Mouse (Mus musculus): ENCODE results near the gene Drc3. TPM values are rescaled to one million over a fixed set of nuclear protein-coding genes. Genes with fewer than 3 reads are reported as not detected.
A peak's percentile ranks its signal among the peaks of the same experiment; 100 is the strongest.

Drc3 gene
- 1.7 and 1.8 TPM in 2 replicates for polyA plus RNA-seq (2016; fragmentation: Nextera tagmentation; extraction: Ambion mirVana)

GRCm38 (mm10) chr11:60352559-60353411 lies at the start of gene Drc3, which contains the start of gene Tom1l2:
Gene Drc3 (plus strand): TSS chr11:60353329.
Gene Tom1l2 (minus strand): TSS chr11:60352905.
- WGBS = under 1% methylated on average over 57 of the region's 57 CpGs
- no peaks in the 10 kb centered on the region for H3K9me3 ChIP-seq (replicated peaks)
- peak; percentile 100 for DNase-seq (ENCODE audit: low spot score)
- peaks cover 23% of the 10 kb centered on the region for H3K4me1 ChIP-seq
- H3K36me3 ChIP-seq = no peaks in the 10 kb centered on the region
- peak within 1 kb of the TSS; percentile 72 for H3K4me3 ChIP-seq
- no peaks in the 10 kb centered on the region for H3K27me3 ChIP-seq (ENCODE audit: low read depth, poor library complexity, severe bottlenecking)
- H3K27ac ChIP-seq (replicated peaks) = peak within 1 kb of the TSS; percentile 79

DNA sequence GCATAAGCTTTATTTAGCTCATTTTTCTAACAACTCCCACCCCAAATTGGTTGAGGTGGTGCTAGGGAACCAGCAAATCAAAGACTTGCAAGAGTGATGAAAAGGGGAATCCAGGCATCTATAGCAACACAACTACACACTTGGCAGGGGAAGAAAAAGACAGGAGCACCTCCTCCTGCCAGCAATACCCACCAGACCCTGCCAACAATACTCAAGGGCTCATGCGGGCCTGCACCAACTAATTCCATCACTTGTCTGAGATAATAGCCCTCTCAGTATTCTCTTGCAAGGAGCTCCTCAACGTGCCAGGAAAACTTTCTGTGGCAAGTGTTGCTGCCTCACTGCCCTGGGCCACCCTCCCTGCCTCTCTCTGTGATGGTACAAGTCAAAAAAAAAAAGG lies 49.6 kb upstream of the Drc3 start:
- H3K27me3 ChIP-seq (ENCODE audit: low read depth, poor library complexity, severe bottlenecking) = no peaks in the 10 kb centered on the region
- 86% methylated on average over 2 of the region's 2 CpGs for WGBS
- no peak overlapping the region for H3K4me3 ChIP-seq
- peaks cover 25% of the 10 kb centered on the region for H3K4me1 ChIP-seq
- H3K36me3 ChIP-seq = no peaks in the 10 kb centered on the region
- DNase-seq (ENCODE audit: low spot score) = no peak
- no peaks in the 10 kb centered on the region for H3K9me3 ChIP-seq (replicated peaks)
- no peak overlapping the region for H3K27ac ChIP-seq (replicated peaks)

DNA sequence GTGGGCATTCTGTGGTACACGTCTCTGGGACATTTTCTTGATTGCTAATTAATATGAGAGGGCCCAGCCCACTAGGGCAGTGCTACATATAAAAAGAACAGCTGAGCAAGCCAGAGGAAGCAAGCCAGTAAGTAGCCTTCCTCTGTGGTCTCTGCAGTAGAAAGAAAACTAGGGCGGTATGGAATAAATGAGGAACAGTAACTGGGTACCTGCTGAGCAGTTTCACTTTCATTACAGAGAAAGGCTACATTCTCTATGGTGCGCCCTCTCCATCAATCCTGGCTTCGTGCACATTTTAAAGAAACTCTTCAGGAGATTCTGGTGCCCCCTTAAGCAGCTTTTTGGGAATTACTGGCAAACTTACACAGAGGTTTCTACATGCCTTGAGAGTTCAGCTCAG lies 47.5 kb upstream of the Drc3 start:
- H3K27me3 ChIP-seq (ENCODE audit: low read depth, poor library complexity, severe bottlenecking) = no peaks in the 10 kb centered on the region
- H3K36me3 ChIP-seq = no peaks in the 10 kb centered on the region
- H3K9me3 ChIP-seq (replicated peaks) = no peaks in the 10 kb centered on the region
- H3K27ac ChIP-seq (replicated peaks) = no peak overlapping the region
- no peak overlapping the region for H3K4me3 ChIP-seq
- H3K4me1 ChIP-seq = peaks cover 26% of the 10 kb centered on the region
- DNase-seq (ENCODE audit: low spot score) = no peak
- WGBS = 71% methylated on average over 4 of the region's 4 CpGs

- 57% methylated on average over 4 of the region's 4 CpGs for WGBS
- H3K4me1 ChIP-seq = peaks cover 26% of the 10 kb centered on the region
- H3K27me3 ChIP-seq (ENCODE audit: low read depth, poor library complexity, severe bottlenecking) = no peaks in the 10 kb centered on the region
- no peaks in the 10 kb centered on the region for H3K36me3 ChIP-seq
- H3K27ac ChIP-seq (replicated peaks) = no peak overlapping the region
- no peaks in the 10 kb centered on the region for H3K9me3 ChIP-seq (replicated peaks)
- peak; percentile 40 for DNase-seq (ENCODE audit: low spot score)
- no peak overlapping the region for H3K4me3 ChIP-seq
Measured at GRCm38 (mm10) chr11:60306834-60307233, 46.3 kb upstream of the Drc3 start.

GRCm38 (mm10) chr11:60307375-60307825 lies 45.7 kb upstream of the Drc3 start:
- Histone ChIP-seq H3K36me3 (no peaks in the 10 kb centered on the region), H3K9me3 (replicated peaks) (no peaks in the 10 kb centered on the region), H3K4me3 (no peak overlapping the region), H3K27ac (replicated peaks) (no peak overlapping the region), H3K27me3 (ENCODE audit: low read depth, poor library complexity, severe bottlenecking) (no peaks in the 10 kb centered on the region), H3K4me1 (peaks cover 26% of the 10 kb centered on the region)
- DNase-seq (ENCODE audit: low spot score) = no peak
- WGBS = 89% methylated on average over 2 of the region's 2 CpGs

- no peaks in the 10 kb centered on the region for H3K36me3 ChIP-seq
- peaks cover 26% of the 10 kb centered on the region for H3K4me1 ChIP-seq
- DNase-seq (ENCODE audit: low spot score) = no peak
- no peaks in the 10 kb centered on the region for H3K9me3 ChIP-seq (replicated peaks)
- 82% methylated on average over 2 of the region's 2 CpGs for WGBS
- no peaks in the 10 kb centered on the region for H3K27me3 ChIP-seq (ENCODE audit: low read depth, poor library complexity, severe bottlenecking)
- H3K27ac ChIP-seq (replicated peaks) = no peak overlapping the region
- no peak overlapping the region for H3K4me3 ChIP-seq
Measured at GRCm38 (mm10) chr11:60308061-60308460, 45.1 kb upstream of the Drc3 start.

- 86% methylated on average over 12 of the region's 12 CpGs for WGBS
Measured at GRCm38 (mm10) chr11:60308506-60309116, 44.5 kb upstream of the Drc3 start.

DNA sequence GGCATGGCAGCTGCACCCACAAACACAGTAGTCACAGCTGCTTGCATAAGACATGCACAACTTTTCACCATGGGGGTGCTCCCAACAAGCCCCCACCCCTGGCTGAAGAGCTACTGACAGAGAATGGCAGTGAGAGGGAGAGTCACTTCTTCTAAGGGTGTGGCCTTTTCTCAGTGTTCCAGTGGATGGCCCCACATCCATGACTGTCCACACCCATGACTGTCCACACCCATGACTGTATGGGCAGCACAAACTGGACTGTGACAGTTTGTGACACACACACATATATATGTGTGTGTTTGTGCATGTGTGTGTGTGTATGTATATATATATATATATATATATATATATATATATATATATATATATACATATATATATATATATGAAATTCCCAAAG lies 43.3 kb upstream of the Drc3 start:
- H3K9me3 ChIP-seq (replicated peaks) = no peaks in the 10 kb centered on the region
- H3K27ac ChIP-seq (replicated peaks) = no peak overlapping the region
- H3K36me3 ChIP-seq = no peaks in the 10 kb centered on the region
- H3K4me3 ChIP-seq = no peak overlapping the region
- H3K4me1 ChIP-seq = peaks cover 26% of the 10 kb centered on the region
- no peaks in the 10 kb centered on the region for H3K27me3 ChIP-seq (ENCODE audit: low read depth, poor library complexity, severe bottlenecking)
- no peak for DNase-seq (ENCODE audit: low spot score)

More at GRCm38 (mm10) chr11:60308506-60309116, 44.5 kb upstream of the Drc3 start:
- H3K4me3 ChIP-seq = no peak overlapping the region
- no peaks in the 10 kb centered on the region for H3K36me3 ChIP-seq
- no peaks in the 10 kb centered on the region for H3K27me3 ChIP-seq (ENCODE audit: low read depth, poor library complexity, severe bottlenecking)
- peaks cover 26% of the 10 kb centered on the region for H3K4me1 ChIP-seq
- no peak overlapping the region for H3K27ac ChIP-seq (replicated peaks)
- H3K9me3 ChIP-seq (replicated peaks) = no peaks in the 10 kb centered on the region
- DNase-seq (ENCODE audit: low spot score) = no peak

GRCm38 (mm10) chr11:60311025-60311854 lies 41.9 kb upstream of the Drc3 start:
- Histone ChIP-seq H3K27ac (replicated peaks) (peak overlapping the region; percentile 79), H3K4me1 (peaks cover 26% of the 10 kb centered on the region), H3K9me3 (replicated peaks) (no peaks in the 10 kb centered on the region), H3K36me3 (no peaks in the 10 kb centered on the region), H3K27me3 (ENCODE audit: low read depth, poor library complexity, severe bottlenecking) (no peaks in the 10 kb centered on the region), H3K4me3 (peak overlapping the region; percentile 3; the same call in 1 of the 2 replicates)
- WGBS = 16% methylated on average over 8 of the region's 8 CpGs
- peak; percentile 31 for DNase-seq (ENCODE audit: low spot score)

GRCm38 (mm10) chr11:60316250-60316649 lies 36.9 kb upstream of the Drc3 start:
- Histone ChIP-seq H3K27me3 (ENCODE audit: low read depth, poor library complexity, severe bottlenecking) (no peaks in the 10 kb centered on the region), H3K36me3 (no peaks in the 10 kb centered on the region), H3K9me3 (replicated peaks) (no peaks in the 10 kb centered on the region), H3K4me3 (no peak overlapping the region), H3K4me1 (peaks cover 15% of the 10 kb centered on the region), H3K27ac (replicated peaks) (no peak overlapping the region)
- WGBS = 83% methylated on average over 7 of the region's 7 CpGs
- no peak for DNase-seq (ENCODE audit: low spot score)

- Histone ChIP-seq H3K27me3 (ENCODE audit: low read depth, poor library complexity, severe bottlenecking) (no peaks in the 10 kb centered on the region), H3K4me3 (no peak overlapping the region), H3K9me3 (replicated peaks) (no peaks in the 10 kb centered on the region), H3K27ac (replicated peaks) (no peak overlapping the region), H3K4me1 (peaks cover 9% of the 10 kb centered on the region), H3K36me3 (no peaks in the 10 kb centered on the region)
- DNase-seq (ENCODE audit: low spot score) = no peak
- WGBS = 83% methylated on average over 8 of the region's 8 CpGs
Measured at GRCm38 (mm10) chr11:60316883-60317282, 36.2 kb upstream of the Drc3 start.

DNA sequence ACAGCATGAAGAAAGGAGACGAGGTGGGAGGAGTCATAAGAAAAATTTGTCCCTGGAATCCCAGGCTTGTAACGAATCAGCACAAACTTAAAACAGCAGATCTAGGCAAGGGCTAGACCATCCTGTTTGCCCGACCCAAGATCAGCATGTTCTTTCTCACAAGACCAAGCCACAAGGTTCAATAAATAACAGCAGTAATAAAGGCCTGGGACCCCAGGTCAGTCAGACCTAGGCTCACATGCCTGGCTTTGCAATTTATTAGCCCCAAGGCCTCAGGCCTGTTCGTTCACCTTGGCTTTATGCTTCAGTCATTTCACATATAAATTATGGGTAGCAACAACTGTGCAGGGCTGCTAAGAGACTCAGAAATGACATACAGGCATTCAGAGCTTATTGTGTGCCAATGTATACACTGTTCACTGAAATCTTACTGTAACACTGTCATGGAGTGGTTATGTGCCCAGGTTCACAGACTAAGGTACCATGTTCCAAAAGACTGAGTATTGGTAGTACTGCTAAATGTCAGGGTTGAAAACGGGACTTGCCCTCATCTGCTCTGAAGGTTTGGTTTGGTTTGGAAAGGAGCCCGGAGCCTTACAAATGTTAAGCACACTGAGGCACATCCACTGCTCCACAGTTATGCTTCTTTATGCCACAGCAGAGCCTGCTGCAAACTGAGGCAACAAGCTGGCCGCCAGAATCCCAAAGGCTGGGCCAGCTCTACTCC lies 35.6 kb upstream of the Drc3 start:
- WGBS = 85% methylated on average over 7 of the region's 7 CpGs
- Histone ChIP-seq H3K27me3 (ENCODE audit: low read depth, poor library complexity, severe bottlenecking) (no peaks in the 10 kb centered on the region), H3K36me3 (no peaks in the 10 kb centered on the region), H3K27ac (replicated peaks) (no peak overlapping the region), H3K4me3 (no peak overlapping the region), H3K4me1 (peaks cover 2% of the 10 kb centered on the region), H3K9me3 (replicated peaks) (no peaks in the 10 kb centered on the region)
- no peak for DNase-seq (ENCODE audit: low spot score)

All from midbrain, embryonic 10.5 days (tissue).